Mouse (Mus musculus) lung, postnatal 25 days (tissue): ENCODE data around the gene Rras.

ENCODE experiments used
- DNase-seq: peaks from one replicate; pipeline ENCODE4 v3.0.0; 2022; ENCODE audit warnings: low spot score

The Rras gene

GRCm38 (mm10) chr7:45017242-45018061 lies at the start of gene Rras:
TSS of gene Rras (plus strand) at chr7:45017961.
- DNase-seq, result peak; percentile 99

GRCm38 (mm10) chr7:44970231-44970691 lies 47.5 kb upstream of the Rras start:
- peak; percentile 91 for DNase-seq

- DNase-seq, result no peak
Measured at GRCm38 (mm10) chr7:44971142-44971541, 46.6 kb upstream of the Rras start.

- no peak for DNase-seq
Measured at GRCm38 (mm10) chr7:44973415-44974130, 44.2 kb upstream of the Rras start.

- DNase-seq, result peak; percentile 78
Measured at GRCm38 (mm10) chr7:44974383-44975116, 43.2 kb upstream of the Rras start, which contains the start of gene Cpt1c. TSS of gene Cpt1c (minus strand) at chr7:44974851.

- DNase-seq, result no peak
Measured at GRCm38 (mm10) chr7:44975117-44975419, 42.7 kb upstream of the Rras start.

- no peak for DNase-seq
Measured at GRCm38 (mm10) chr7:44978300-44978699, 39.5 kb upstream of the Rras start.

GRCm38 (mm10) chr7:44981539-44981938 lies 36.2 kb upstream of the Rras start:
- DNase-seq, result no peak

GRCm38 (mm10) chr7:44983085-44983484 lies 34.7 kb upstream of the Rras start:
- peak; percentile 88 for DNase-seq

GRCm38 (mm10) chr7:44983944-44984832 lies 33.6 kb upstream of the Rras start:
- DNase-seq, result no peak

- DNase-seq, result no peak
Measured at GRCm38 (mm10) chr7:44984833-44985164, 33.0 kb upstream of the Rras start.

- DNase-seq, result peak; percentile 66
Measured at GRCm38 (mm10) chr7:44985595-44986191, 32.1 kb upstream of the Rras start.

- peak; percentile 100 for DNase-seq
Measured at GRCm38 (mm10) chr7:44986192-44986878, 31.4 kb upstream of the Rras start, which contains the start of gene Prmt1. TSS of gene Prmt1 (minus strand) at chr7:44986568.

- DNase-seq, result no peak
Measured at GRCm38 (mm10) chr7:44986879-44987718, 30.7 kb upstream of the Rras start.

- no peak for DNase-seq
Measured at GRCm38 (mm10) chr7:44996672-44997071, 21.1 kb upstream of the Rras start.

GRCm38 (mm10) chr7:44997231-44997939 lies 20.4 kb upstream of the Rras start, which contains the start of gene Irf3:
TSS of gene Irf3 (plus strand) at chr7:44997648.
- peak; percentile 98 for DNase-seq

- DNase-seq, result no peak
Measured at GRCm38 (mm10) chr7:44997940-44998428, 19.8 kb upstream of the Rras start.

GRCm38 (mm10) chr7:44998501-44998955 lies 19.2 kb upstream of the Rras start, which contains the start of gene Bcl2l12:
TSS of gene Bcl2l12 (minus strand) at chr7:44998712.
- no peak for DNase-seq
